Mouse (Mus musculus) lung, postnatal 36 days (tissue): ENCODE data around the gene Myo5a.

Source experiments
- DNase-seq: peaks from one replicate; pipeline ENCODE4 v3.0.0; 2022; ENCODE audit warnings: mixed read lengths

Myo5a gene

GRCm38 (mm10) chr9:75072361-75072760, 1.5 kb downstream of the Myo5a start:
- no peak for DNase-seq

DNA sequence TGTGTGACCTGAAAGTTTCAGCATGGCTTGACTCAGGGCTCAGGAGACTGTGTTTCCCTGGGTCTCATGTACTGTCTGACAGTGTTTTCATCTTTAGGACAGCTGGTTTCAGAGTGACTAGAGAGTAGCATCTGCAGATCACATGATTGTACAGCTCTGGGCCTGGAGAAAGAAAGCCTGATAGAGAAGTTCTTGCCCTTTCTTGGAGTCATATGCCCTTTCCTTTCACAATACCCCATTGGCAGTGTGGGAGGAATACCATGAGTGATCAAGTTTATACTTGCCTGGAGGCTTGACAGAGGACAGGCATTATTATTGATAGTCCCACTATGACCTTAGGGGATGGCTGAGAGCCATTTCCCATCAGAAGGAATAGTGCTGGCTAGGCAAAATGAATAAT, 6.4 kb downstream of the Myo5a start:
- DNase-seq, result peak; percentile 11

DNA sequence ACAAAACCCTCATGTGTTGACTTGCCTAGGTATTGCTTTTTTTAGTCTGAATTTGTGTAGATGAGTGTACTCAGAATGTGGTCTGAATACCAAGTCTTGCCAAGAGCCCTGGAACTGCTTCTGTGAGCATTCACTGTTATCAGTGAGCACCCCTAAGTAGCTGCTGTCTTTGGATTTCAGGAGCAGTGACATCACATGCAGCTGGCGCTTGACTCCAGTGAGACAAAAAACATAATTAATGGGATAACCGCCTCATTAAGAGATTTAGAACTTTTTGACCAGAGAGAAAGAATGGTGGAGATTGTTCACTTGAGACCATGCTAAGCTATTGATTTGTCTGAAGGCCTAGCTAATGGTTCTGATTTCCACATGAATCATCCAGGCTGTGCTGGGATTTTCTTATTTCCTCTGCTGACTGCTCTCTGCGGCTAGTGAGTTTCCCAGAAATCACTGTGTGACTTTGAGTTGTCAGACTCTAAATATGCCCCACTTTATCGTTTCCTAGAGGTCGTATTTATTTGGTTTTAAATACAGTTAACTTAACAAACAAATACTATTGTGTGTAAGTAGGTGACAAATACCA, 14.5 kb downstream of the Myo5a start:
- DNase-seq, result no peak

- no peak for DNase-seq
Observed at GRCm38 (mm10) chr9:75087823-75088222, 17.0 kb downstream of the Myo5a start.

- DNase-seq, result no peak
Observed at GRCm38 (mm10) chr9:75089285-75089684, 18.5 kb downstream of the Myo5a start.

DNA sequence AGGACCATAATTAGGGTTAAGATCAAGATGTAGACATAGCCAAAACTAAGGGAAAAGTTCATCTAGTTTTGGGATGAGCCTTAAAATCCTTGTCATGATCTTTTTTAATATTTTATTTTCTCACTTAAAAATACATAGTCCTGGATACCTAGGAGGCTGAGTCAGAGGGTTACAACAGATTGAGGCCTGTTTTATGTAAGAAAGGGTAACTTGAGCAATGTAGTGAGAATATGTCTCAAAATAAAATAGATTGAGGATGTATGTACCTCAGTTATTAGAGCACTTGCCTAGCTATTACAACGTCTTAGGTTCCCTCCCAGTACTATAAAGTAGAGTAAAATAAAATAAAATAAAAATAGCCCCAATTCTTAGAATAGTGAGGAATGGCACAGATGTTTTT, 21.3 kb downstream of the Myo5a start:
- DNase-seq, result no peak

DNA sequence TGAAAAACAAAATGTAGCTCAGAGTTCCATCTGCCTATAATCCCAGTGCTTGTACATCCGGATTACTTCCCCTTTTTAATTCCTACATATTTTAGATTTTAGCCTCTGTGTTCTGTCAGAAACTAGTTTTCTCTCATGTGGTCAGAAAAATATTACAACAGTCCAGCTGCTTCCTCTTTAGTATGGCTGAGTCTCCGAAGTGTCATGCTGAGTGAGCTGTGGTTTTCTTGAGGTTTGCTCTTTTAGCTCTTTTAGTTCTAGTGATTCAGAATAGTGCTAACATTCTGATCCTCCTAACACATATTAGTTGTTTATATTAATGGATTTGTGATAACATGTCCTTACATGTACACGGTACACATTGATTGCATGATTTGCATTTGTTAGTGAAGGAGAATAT, 23.9 kb downstream of the Myo5a start:
- peak; percentile 60 for DNase-seq

GRCm38 (mm10) chr9:75098937-75099336, 28.1 kb downstream of the Myo5a start:
- DNase-seq, result no peak

GRCm38 (mm10) chr9:75100157-75100781, 29.5 kb downstream of the Myo5a start:
- no peak for DNase-seq

GRCm38 (mm10) chr9:75102131-75102530, 31.3 kb downstream of the Myo5a start:
- DNase-seq, result no peak

DNA sequence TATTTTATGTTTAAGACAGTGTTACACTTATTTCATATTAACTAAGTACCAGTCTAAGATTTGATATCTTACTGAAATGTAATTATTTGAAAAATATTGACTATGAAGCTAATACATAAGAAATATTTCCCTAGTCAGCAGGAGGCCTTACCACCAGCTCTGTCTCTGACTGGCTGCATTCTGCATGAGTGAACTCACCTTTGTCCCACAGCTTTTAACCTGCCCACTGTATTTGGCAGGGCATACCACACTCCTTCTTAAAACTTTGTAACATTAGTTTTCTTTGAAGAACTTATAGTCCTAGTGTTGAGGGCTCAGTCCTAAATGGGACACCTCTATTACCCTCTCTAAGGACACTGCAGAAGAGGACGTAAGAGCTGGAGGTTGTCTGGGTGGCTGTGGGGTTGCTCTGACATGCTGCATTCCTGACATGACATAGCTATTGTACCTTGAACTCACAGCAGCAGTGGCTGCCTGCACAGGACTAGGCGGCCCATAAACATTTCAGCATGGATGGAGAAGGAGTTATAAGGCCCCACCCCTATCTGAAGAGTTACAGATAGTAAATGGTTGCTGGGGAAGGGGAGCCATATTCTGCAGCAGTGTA, 45.9 kb downstream of the Myo5a start:
- no peak for DNase-seq

GRCm38 (mm10) chr9:75121126-75121525, 50.3 kb downstream of the Myo5a start:
- no peak for DNase-seq

DNA sequence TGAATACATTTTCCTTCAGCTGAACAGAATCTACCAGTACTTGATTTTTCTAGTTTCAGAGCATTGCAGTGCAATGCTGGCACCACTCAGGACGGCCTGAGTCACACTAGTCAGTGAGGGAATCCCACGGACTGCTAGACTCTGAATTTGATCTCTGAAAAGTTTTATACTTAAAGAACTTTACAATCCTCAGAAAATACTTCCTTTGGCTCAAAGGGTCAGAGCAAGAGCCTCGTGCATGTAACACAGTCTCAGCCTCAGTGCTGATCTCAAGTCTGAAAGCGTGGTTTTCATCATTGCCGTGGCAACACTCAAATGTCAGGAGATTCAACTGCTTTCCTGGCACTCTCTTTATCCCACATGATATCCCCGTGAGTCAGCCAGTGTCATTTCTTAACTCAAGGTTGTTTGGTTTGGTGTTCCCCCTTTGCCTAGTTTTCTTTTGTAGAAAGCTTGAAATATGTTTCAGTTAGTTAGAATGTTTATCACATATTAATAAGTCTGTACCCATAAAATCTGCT, 53.4 kb downstream of the Myo5a start:
- no peak for DNase-seq

DNA sequence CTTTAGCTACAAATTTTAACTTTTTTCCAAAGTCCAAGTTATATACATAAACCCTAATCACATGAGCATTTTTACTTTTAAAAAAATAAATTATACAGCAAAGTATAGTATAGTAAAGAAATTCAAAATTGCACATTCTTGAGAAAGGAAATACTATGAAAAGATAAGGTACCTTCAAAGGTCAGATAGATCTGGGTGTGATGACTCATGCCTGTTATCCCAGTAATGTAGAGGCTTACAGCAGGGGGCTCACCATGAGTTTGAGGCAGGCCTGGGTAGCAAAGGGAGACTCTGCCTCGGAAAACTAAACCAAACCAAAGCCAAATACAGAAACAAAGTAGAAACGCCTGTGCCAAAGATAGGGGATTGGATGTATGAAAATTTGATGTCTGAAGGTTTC, 59.7 kb downstream of the Myo5a start:
- DNase-seq, result no peak

- DNase-seq, result no peak
Observed at GRCm38 (mm10) chr9:75146911-75147310, 76.1 kb downstream of the Myo5a start.

GRCm38 (mm10) chr9:75160525-75160924, 89.7 kb downstream of the Myo5a start:
- DNase-seq, result no peak

GRCm38 (mm10) chr9:75163650-75164049, 92.8 kb downstream of the Myo5a start:
- DNase-seq, result no peak

- no peak for DNase-seq
Observed at GRCm38 (mm10) chr9:75171721-75172120, 100.9 kb downstream of the Myo5a start.

GRCm38 (mm10) chr9:75187646-75188260, 116.9 kb downstream of the Myo5a start:
- no peak for DNase-seq

GRCm38 (mm10) chr9:75193858-75194257, 123.0 kb downstream of the Myo5a start:
- no peak for DNase-seq

GRCm38 (mm10) chr9:75196335-75196734, 125.5 kb downstream of the Myo5a start:
- peak; percentile 37 for DNase-seq

- peak; percentile 30 for DNase-seq
Observed at GRCm38 (mm10) chr9:75197297-75197696, 126.5 kb downstream of the Myo5a start.

DNA sequence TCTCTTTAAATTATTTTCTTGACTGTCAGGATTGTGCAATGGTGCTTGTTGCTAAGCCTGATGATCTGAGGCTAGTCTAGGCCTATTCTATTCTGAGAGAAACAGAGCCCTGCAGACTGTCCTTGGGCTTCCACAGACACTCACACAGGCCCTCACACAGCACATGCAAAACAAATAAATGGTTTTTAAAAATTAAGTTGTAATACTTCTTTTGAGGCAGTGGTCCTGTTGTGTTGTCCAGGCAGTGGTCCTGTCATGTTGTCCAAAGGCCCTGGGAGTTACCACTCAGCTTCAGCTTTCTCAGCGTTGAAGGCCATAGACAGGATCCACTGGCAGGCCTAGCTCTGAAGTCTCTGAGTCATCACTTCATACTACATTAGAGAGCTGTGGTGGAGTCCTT, 130.7 kb downstream of the Myo5a start:
- no peak for DNase-seq

DNA sequence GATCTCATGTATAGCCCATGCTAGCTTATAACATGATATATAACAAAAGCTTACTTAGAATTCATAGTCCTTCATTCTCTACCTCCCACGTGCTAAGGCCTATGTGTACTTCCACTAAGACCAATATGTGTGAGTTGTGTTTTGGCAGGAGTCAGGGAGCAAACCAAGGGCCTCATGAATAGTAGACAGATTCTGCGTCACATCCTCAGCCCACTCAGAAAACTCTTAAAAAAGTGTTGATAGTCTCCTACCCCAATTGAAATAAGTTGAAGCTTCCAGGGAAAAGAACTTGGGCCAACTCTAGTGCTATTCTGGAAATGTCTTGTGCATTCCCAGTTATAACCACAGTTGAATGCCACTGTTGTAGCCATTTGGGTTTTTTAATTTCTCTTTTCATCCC, 131.2 kb downstream of the Myo5a start:
- DNase-seq, result no peak
